Comparison of ENCODE assay signal across 1 mouse cellular context in the genomic region with DNA sequence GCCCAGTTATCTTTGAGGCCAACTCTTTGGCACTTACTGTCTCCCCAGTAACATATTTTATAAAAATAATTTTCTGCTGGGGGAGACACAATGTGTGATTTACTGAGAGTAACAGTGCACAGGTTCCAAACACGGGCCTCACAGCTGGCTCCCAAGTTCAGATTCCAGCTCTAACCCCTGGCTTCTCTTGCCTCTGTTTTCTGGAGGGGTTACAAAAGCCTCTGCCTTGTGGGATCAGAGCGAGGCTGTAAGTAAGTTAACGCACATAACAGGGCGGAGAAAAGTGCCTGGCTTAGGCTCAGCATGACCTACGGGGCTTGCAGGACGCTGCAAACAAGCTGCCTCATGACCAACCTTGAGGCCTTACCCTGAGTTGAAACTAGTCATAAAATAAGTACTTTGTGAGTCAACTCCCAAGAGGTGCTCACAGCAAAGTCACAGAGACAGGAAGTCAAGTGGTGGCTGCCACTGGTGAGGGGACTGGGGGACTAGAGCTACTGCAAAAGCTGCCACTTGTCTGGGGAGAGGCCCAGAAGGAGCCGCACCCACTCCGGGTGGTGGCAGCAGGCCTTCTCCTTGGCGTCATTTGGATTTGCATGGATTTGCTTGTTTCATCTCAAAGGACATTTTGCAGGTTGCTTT.
TF ChIP-seq lines count a peak whose summit lies in the region.

No protein-coding gene starts in this region.

TF ChIP-seq in CH12.LX, 34 proteins besides CTCF, POLR2A, EP300 and RAD21 (continued from another document):
- no peak for TF ChIP-seq ZNF384 (IDR thresholded peaks at IDR 0.05; ENCODE audit: low read depth, low read length)
- TF ChIP-seq SIN3A (IDR thresholded peaks at IDR 0.05; ENCODE audit: low read length), result peak; percentile 72
- TF ChIP-seq CHD1 (IDR thresholded peaks at IDR 0.05; ENCODE audit: low read depth, low read length), result peak; percentile 84
- no peak for TF ChIP-seq PAX5 (IDR thresholded peaks at IDR 0.05; ENCODE audit: low read length)
- peak; percentile 69; the same call in 1 of the 2 replicates for TF ChIP-seq BHLHE40 (IDR thresholded peaks at IDR 0.05; ENCODE audit: low read depth, low read length)
- peak; percentile 81 for TF ChIP-seq JUND (conservative IDR thresholded peaks at IDR 0.05; ENCODE audit: low read depth, low read length)
- no peak for TF ChIP-seq HCFC1 (IDR thresholded peaks at IDR 0.05; ENCODE audit: low read depth, low read length)
- TF ChIP-seq IRF4 (IDR thresholded peaks at IDR 0.05; ENCODE audit: low read depth, low read length), result peak; percentile 97
- TF ChIP-seq MAZ (IDR thresholded peaks at IDR 0.05; ENCODE audit: low read depth, low read length), result peak; percentile 75; the same call in 1 of the 2 replicates
- no peak for TF ChIP-seq POLR2AphosphoS2 (IDR thresholded peaks at IDR 0.05; ENCODE audit: low read depth, low read length)
- TF ChIP-seq NRF1 (IDR thresholded peaks at IDR 0.05; ENCODE audit: low read depth, low read length), result no peak
- peak; percentile 79 for TF ChIP-seq MYC (IDR thresholded peaks at IDR 0.05; ENCODE audit: low read depth, low read length)
- peak; percentile 71; the same call in 1 of the 2 replicates for TF ChIP-seq UBTF (IDR thresholded peaks at IDR 0.05; ENCODE audit: low read depth, low read length)
- peak; percentile 86 for TF ChIP-seq MEF2A (IDR thresholded peaks at IDR 0.05; ENCODE audit: borderline replicate concordance, low read depth, low read length)
- TF ChIP-seq MXI1 (IDR thresholded peaks at IDR 0.05; ENCODE audit: low read depth, low read length), result peak; percentile 65
- no peak for TF ChIP-seq ZC3H11A (IDR thresholded peaks at IDR 0.05; ENCODE audit: low read depth, low read length)
